8 mouse cellular contexts compared by ENCODE assay signal in genomic region chr5:111755330-111755729, GRCm38 (mm10). TPM values are rescaled to one million over a fixed set of nuclear protein-coding genes. Genes with fewer than 3 reads are reported as not detected.
DNase-seq lines count a peak whose midpoint lies in the region; ATAC-seq and TF ChIP-seq lines count a peak whose summit lies in the region.

No protein-coding gene starts in this region.

- 15% methylated on average over 5 of the region's 5 CpGs for WGBS in lung, embryonic 16.5 days
- WGBS in embryonic facial prominence, embryonic 13.5 days, result 5% methylated on average over 5 of the region's 5 CpGs
- WGBS in limb, embryonic 14.5 days, result 13% methylated on average over 5 of the region's 5 CpGs

- no peak overlapping the region for H3K4me3 ChIP-seq in lung, embryonic 16.5 days (ENCODE audit: low read length)
- H3K4me3 ChIP-seq in embryonic facial prominence, embryonic 13.5 days, result no peak overlapping the region
- no peak overlapping the region for H3K4me3 ChIP-seq in limb, embryonic 14.5 days (replicated peaks; ENCODE audit: low read length)

- no peak for TF ChIP-seq POLR2A in limb, embryonic 14.5 days (IDR thresholded peaks at IDR 0.05; ENCODE audit: borderline replicate concordance, extremely low read depth, insufficient read depth, insufficient read length)

- no peaks in the 10 kb centered on the region for H3K4me1 ChIP-seq in lung, embryonic 16.5 days (replicated peaks; ENCODE audit: control insufficient read depth, insufficient read depth, low read length)
- H3K4me1 ChIP-seq in embryonic facial prominence, embryonic 13.5 days, result peaks cover 16% of the 10 kb centered on the region
- H3K4me1 ChIP-seq in limb, embryonic 14.5 days (ENCODE audit: control insufficient read depth, insufficient read depth, low read length), result no peaks in the 10 kb centered on the region

- H3K36me3 ChIP-seq in lung, embryonic 16.5 days (ENCODE audit: control insufficient read depth, insufficient read depth, low read length), result no peaks in the 10 kb centered on the region
- H3K36me3 ChIP-seq in embryonic facial prominence, embryonic 13.5 days, result no peaks in the 10 kb centered on the region
- no peaks in the 10 kb centered on the region for H3K36me3 ChIP-seq in limb, embryonic 14.5 days (ENCODE audit: control insufficient read depth, insufficient read depth, low read length)

- ATAC-seq in lung, embryonic 16.5 days (ENCODE audit: low read depth), result 0 out of 2 replicates have a peak, but pooled peaks have one; percentile 62
- no peak for ATAC-seq in embryonic facial prominence, embryonic 13.5 days (ENCODE audit: insufficient number of reproducible peaks, insufficient read depth, low FRiP score, low TSS enrichment, low read depth)
- peak; percentile 80 for ATAC-seq in limb, embryonic 14.5 days (ENCODE audit: low FRiP score, low read depth)

- peak overlapping the region; percentile 27; the same call in 1 of the 2 replicates for H3K4me2 ChIP-seq in lung, embryonic 16.5 days (ENCODE audit: low read depth, low read length)
- peak overlapping the region; percentile 49 for H3K4me2 ChIP-seq in embryonic facial prominence, embryonic 13.5 days
- no peak overlapping the region for H3K4me2 ChIP-seq in limb, embryonic 14.5 days (replicated peaks; ENCODE audit: low read depth, low read length, severe bottlenecking)

- no peak overlapping the region for H3K27ac ChIP-seq in lung, embryonic 16.5 days (ENCODE audit: low read length)
- H3K27ac ChIP-seq in embryonic facial prominence, embryonic 13.5 days, result no peak overlapping the region
- no peak overlapping the region for H3K27ac ChIP-seq in limb, embryonic 14.5 days (replicated peaks; ENCODE audit: low read depth, low read length)

- H3K9ac ChIP-seq in lung, embryonic 16.5 days (ENCODE audit: low read length), result no peak overlapping the region
- no peak overlapping the region for H3K9ac ChIP-seq in embryonic facial prominence, embryonic 13.5 days
- no peak overlapping the region for H3K9ac ChIP-seq in limb, embryonic 14.5 days (ENCODE audit: low read depth, low read length, severe bottlenecking)

- H3K27me3 ChIP-seq in lung, embryonic 16.5 days (ENCODE audit: control insufficient read depth, insufficient read depth, low read depth, low read length), result no peaks in the 10 kb centered on the region
- peaks cover 17% of the 10 kb centered on the region; the same call in 1 of the 2 replicates for H3K27me3 ChIP-seq in embryonic facial prominence, embryonic 13.5 days
- no peaks in the 10 kb centered on the region; the same call in 1 of the 2 replicates for H3K27me3 ChIP-seq in limb, embryonic 14.5 days (ENCODE audit: control insufficient read depth, insufficient read depth, low read length)

- H3K9me3 ChIP-seq in lung, embryonic 16.5 days (ENCODE audit: control insufficient read depth, low read length), result no peaks in the 10 kb centered on the region
- H3K9me3 ChIP-seq in embryonic facial prominence, embryonic 13.5 days, result no peaks in the 10 kb centered on the region
- no peaks in the 10 kb centered on the region for H3K9me3 ChIP-seq in limb, embryonic 14.5 days (ENCODE audit: control insufficient read depth, low read length)

- DNase-seq in lung, postnatal 36 days, result no peak
- DNase-seq in limb, embryonic 14.5 days (ENCODE audit: low spot score), result peak; percentile 63
- peak; percentile 86 for DNase-seq in retina, embryonic 14.5 days (ENCODE audit: low spot score)
- no peak for DNase-seq in MN1 (ENCODE audit: low spot score)
- no peak for DNase-seq in spleen, postnatal 10 days (ENCODE audit: low spot score in 2 of 2)
- DNase-seq in lung, adult 18-20 months, result no peak

RNA-seq across cellular contexts. Expression of gene Gm26897, which starts 21.6 kb away (rescaled TPM):
- polyA plus RNA-seq in lung, embryonic 16.5 days (2015; fragmentation: Nextera tagmentation; extraction: Ambion mirVana), result not detected in 2 replicates
- polyA plus RNA-seq in embryonic facial prominence, embryonic 13.5 days (2015; fragmentation: Nextera tagmentation; extraction: Ambion mirVana), result not detected in 2 replicates
- polyA plus RNA-seq in limb, embryonic 14.5 days (2012; rRNA removed), result not detected in 2 replicates
- polyA plus RNA-seq in limb, embryonic 14.5 days (2014; fragmentation: Nextera tagmentation; extraction: Ambion mirVana), result not detected in 2 replicates

Comparison
In these comparisons a context has a peak if more than half of its experiments do, and no peak if none do; other contexts are left out.
1. DNase-seq: peak in limb, embryonic 14.5 days (single experiment) and retina, embryonic 14.5 days (single experiment); none in lung, postnatal 36 days (single experiment), MN1 (single experiment), spleen, postnatal 10 days (0 of 2) and lung, adult 18-20 months (0 of 2).